Mouse (Mus musculus): ENCODE results near the gene Gsn.

GRCm38 (mm10) chr2:35228145-35228544 lies 28.0 kb upstream of the Gsn start:
- TF ChIP-seq CTCF (IDR thresholded peaks at IDR 0.05), result no peak
- no peak for TF ChIP-seq EP300 (IDR thresholded peaks at IDR 0.05)

Measured in lung, postnatal 0 days (tissue).